Mouse (Mus musculus): ENCODE results near the gene Slc38a3. TPM values are rescaled to one million over a fixed set of nuclear protein-coding genes. Genes with fewer than 3 reads are reported as not detected.

Slc38a3 gene
- 0.10 and 0.32 TPM in 2 replicates for polyA plus RNA-seq (2012; rRNA removed)

GRCm38 (mm10) chr9:107669480-107669945, at the start of gene Slc38a3:
Gene Slc38a3 (minus strand): TSS chr9:107669530.
- no peaks in the 10 kb centered on the region; the same call in 1 of the 2 replicates for H3K27me3 ChIP-seq (ENCODE audit: control insufficient read depth, insufficient read depth, low read length)
- peaks cover 3% of the 10 kb centered on the region; the same call in 1 of the 2 replicates for H3K4me1 ChIP-seq (ENCODE audit: control insufficient read depth, insufficient read depth, low read length)
- no peak within 1 kb of the TSS for H3K27ac ChIP-seq (ENCODE audit: control insufficient read depth, insufficient read depth, low read depth, low read length)
- no peaks in the 10 kb centered on the region for H3K36me3 ChIP-seq (ENCODE audit: control insufficient read depth, insufficient read depth, low read length)
- H3K4me3 ChIP-seq (ENCODE audit: control insufficient read depth, low read depth, low read length): no peak within 1 kb of the TSS
- TF ChIP-seq CTCF (IDR thresholded peaks at IDR 0.05; ENCODE audit: control insufficient read depth, insufficient read depth, insufficient replicate concordance, low read depth, low read length) (no peak), POLR2A (IDR thresholded peaks at IDR 0.05; ENCODE audit: control insufficient read depth, low read depth, low read length) (no peak)

GRCm38 (mm10) chr9:107716951-107717350, 47.6 kb upstream of the Slc38a3 start:
- Histone ChIP-seq H3K27ac (ENCODE audit: control insufficient read depth, insufficient read depth, low read depth, low read length) (no peak overlapping the region), H3K4me1 (ENCODE audit: control insufficient read depth, insufficient read depth, low read length) (peaks cover 7% of the 10 kb centered on the region), H3K4me3 (ENCODE audit: control insufficient read depth, low read depth, low read length) (peak overlapping the region; percentile 84), H3K36me3 (ENCODE audit: control insufficient read depth, insufficient read depth, low read length) (no peaks in the 10 kb centered on the region), H3K27me3 (ENCODE audit: control insufficient read depth, insufficient read depth, low read length) (no peaks in the 10 kb centered on the region)
- no peak for TF ChIP-seq POLR2A (IDR thresholded peaks at IDR 0.05; ENCODE audit: control insufficient read depth, low read depth, low read length)
- no peak for TF ChIP-seq CTCF (IDR thresholded peaks at IDR 0.05; ENCODE audit: control insufficient read depth, insufficient read depth, insufficient replicate concordance, low read depth, low read length)

- Histone ChIP-seq H3K4me1 (ENCODE audit: control insufficient read depth, insufficient read depth, low read length) (peaks cover 7% of the 10 kb centered on the region), H3K36me3 (ENCODE audit: control insufficient read depth, insufficient read depth, low read length) (no peaks in the 10 kb centered on the region), H3K27ac (ENCODE audit: control insufficient read depth, insufficient read depth, low read depth, low read length) (no peak overlapping the region), H3K4me3 (ENCODE audit: control insufficient read depth, low read depth, low read length) (peak overlapping the region; percentile 84), H3K27me3 (ENCODE audit: control insufficient read depth, insufficient read depth, low read length) (no peaks in the 10 kb centered on the region)
- TF ChIP-seq POLR2A (IDR thresholded peaks at IDR 0.05; ENCODE audit: control insufficient read depth, low read depth, low read length) (no peak), CTCF (IDR thresholded peaks at IDR 0.05; ENCODE audit: control insufficient read depth, insufficient read depth, insufficient replicate concordance, low read depth, low read length) (no peak)
Measured at GRCm38 (mm10) chr9:107715632-107716031, 46.3 kb upstream of the Slc38a3 start.

- Histone ChIP-seq H3K36me3 (ENCODE audit: control insufficient read depth, insufficient read depth, low read length) (no peaks in the 10 kb centered on the region), H3K27me3 (ENCODE audit: control insufficient read depth, insufficient read depth, low read length) (no peaks in the 10 kb centered on the region), H3K4me3 (ENCODE audit: control insufficient read depth, low read depth, low read length) (peak overlapping the region; percentile 64), H3K4me1 (ENCODE audit: control insufficient read depth, insufficient read depth, low read length) (peaks cover 15% of the 10 kb centered on the region), H3K27ac (ENCODE audit: control insufficient read depth, insufficient read depth, low read depth, low read length) (no peak overlapping the region)
- no peak for TF ChIP-seq POLR2A (IDR thresholded peaks at IDR 0.05; ENCODE audit: control insufficient read depth, low read depth, low read length)
- no peak for TF ChIP-seq CTCF (IDR thresholded peaks at IDR 0.05; ENCODE audit: control insufficient read depth, insufficient read depth, insufficient replicate concordance, low read depth, low read length)
Measured at GRCm38 (mm10) chr9:107714221-107714952, 45.1 kb upstream of the Slc38a3 start.

GRCm38 (mm10) chr9:107709697-107710483, 40.6 kb upstream of the Slc38a3 start, which contains the start of gene Sema3f:
Gene Sema3f (minus strand): TSS chr9:107710475.
- H3K36me3 ChIP-seq (ENCODE audit: control insufficient read depth, insufficient read depth, low read length): no peaks in the 10 kb centered on the region
- no peak within 1 kb of the TSS for H3K27ac ChIP-seq (ENCODE audit: control insufficient read depth, insufficient read depth, low read depth, low read length)
- peak within 1 kb of the TSS; percentile 71 for H3K4me3 ChIP-seq (ENCODE audit: control insufficient read depth, low read depth, low read length)
- H3K4me1 ChIP-seq (ENCODE audit: control insufficient read depth, insufficient read depth, low read length): peaks cover 27% of the 10 kb centered on the region
- TF ChIP-seq POLR2A (IDR thresholded peaks at IDR 0.05; ENCODE audit: control insufficient read depth, low read depth, low read length): no peak
- TF ChIP-seq CTCF (IDR thresholded peaks at IDR 0.05; ENCODE audit: control insufficient read depth, insufficient read depth, insufficient replicate concordance, low read depth, low read length): peak; percentile 12; the same call in 1 of the 2 replicates
- H3K27me3 ChIP-seq (ENCODE audit: control insufficient read depth, insufficient read depth, low read length): no peaks in the 10 kb centered on the region

- TF ChIP-seq CTCF (IDR thresholded peaks at IDR 0.05; ENCODE audit: control insufficient read depth, insufficient read depth, insufficient replicate concordance, low read depth, low read length) (no peak), POLR2A (IDR thresholded peaks at IDR 0.05; ENCODE audit: control insufficient read depth, low read depth, low read length) (no peak)
- no peaks in the 10 kb centered on the region for H3K27me3 ChIP-seq (ENCODE audit: control insufficient read depth, insufficient read depth, low read length)
- H3K36me3 ChIP-seq (ENCODE audit: control insufficient read depth, insufficient read depth, low read length): no peaks in the 10 kb centered on the region
- H3K4me3 ChIP-seq (ENCODE audit: control insufficient read depth, low read depth, low read length): peak overlapping the region; percentile 71
- H3K4me1 ChIP-seq (ENCODE audit: control insufficient read depth, insufficient read depth, low read length): peaks cover 24% of the 10 kb centered on the region
- no peak overlapping the region for H3K27ac ChIP-seq (ENCODE audit: control insufficient read depth, insufficient read depth, low read depth, low read length)
Measured at GRCm38 (mm10) chr9:107709096-107709696, 39.9 kb upstream of the Slc38a3 start.

Measured in testis, adult 2 months (tissue).